Mouse (Mus musculus) erythroblast, embryonic 14.5 days (primary cell): Measurements from ENCODE around the gene 2410004B18Rik.

Experiments used
- GATA1 ChIP-seq: IDR thresholded peaks from 2 replicates; pipeline ENCODE4 v1.6.1; 2012; ENCODE audit warnings: low read length, inconsistent platforms, mixed read lengths
- TAL1 ChIP-seq: IDR thresholded peaks from 3 replicates; pipeline ENCODE4 v1.6.1; 2012; ENCODE audit warnings: low read length, inconsistent platforms, mixed read lengths

DNA sequence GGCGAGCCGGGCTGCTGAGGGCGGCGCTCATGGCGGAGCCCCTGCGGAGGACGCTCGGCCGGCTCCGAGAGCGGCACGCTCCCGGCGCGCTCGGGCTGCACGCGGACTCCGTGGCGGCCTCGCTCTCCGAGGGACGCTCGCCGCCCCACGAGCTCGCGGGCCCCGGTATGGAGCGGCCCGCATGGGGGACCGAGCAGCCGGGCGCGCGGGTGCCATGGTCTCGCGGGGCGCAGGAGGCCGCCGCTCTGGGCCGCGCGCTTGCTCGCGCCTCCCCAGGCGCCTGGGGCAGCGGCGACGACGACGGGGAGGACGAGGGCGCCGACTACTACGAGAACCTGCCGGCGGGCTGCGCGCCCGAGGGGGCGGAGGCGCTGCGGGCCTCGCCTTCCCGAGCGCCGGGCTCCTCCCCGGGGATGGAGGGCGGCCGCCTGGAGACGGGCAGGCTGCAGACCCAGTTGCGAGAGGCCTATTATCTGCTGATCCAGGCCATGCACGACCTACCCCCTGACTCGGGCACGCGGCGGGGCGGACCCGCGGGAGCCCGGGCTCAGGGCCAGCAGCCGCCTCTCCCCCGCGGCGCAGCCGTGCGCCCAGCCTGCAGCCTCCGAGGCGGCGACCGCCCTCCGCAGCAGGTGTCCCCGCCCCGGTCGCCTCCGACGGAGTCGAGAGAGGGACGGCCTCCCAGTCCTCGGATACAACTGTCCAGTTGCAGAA, 50.3 kb downstream of the 2410004B18Rik start:
- no peak for TF ChIP-seq GATA1
- TF ChIP-seq TAL1, result no peak
